Mouse (Mus musculus) heart, embryonic 14.5 days (tissue): ENCODE results near the gene Ttc27. TPM values are rescaled to one million over a fixed set of nuclear protein-coding genes. Genes with fewer than 3 reads are reported as not detected.

Experiments used
- ATAC-seq: fragments of 200-750 bp; cut with Nextera tagmentation; 2 replicates; pipeline ENCODE4 v1.8.0; 2017; ENCODE audit warnings: low read depth, moderate TSS enrichment; ENCODE audit not compliant: insufficient number of reproducible peaks, insufficient read depth, low FRiP score
- H3K27ac ChIP-seq, 2 experiments: fragments of 200-500 bp in 1 of 2; fragments of 300-500 bp in 1 of 2; sonication (generic) in 1 of 2; replicated peaks in 1 of 2; 2 replicates each; pipeline ENCODE4 v1.5.1; 2012 to 2014; ENCODE audit warnings: low read depth in 2 of 2, low read length in 2 of 2, control low read depth in 1 of 2, mild to moderate bottlenecking in 1 of 2, mixed read lengths in 1 of 2; ENCODE audit not compliant: control insufficient read depth in 1 of 2, insufficient read depth in 1 of 2
- H3K27me3 ChIP-seq: fragments of 300-500 bp; sonication (generic); 2 replicates; pipeline ENCODE4 v1.6.1; 2014; ENCODE audit warnings: mild to moderate bottlenecking, low read length, control low read depth; ENCODE audit not compliant: control insufficient read depth, insufficient read depth
- H3K36me3 ChIP-seq: fragments of 300-500 bp; sonication (generic); 2 replicates; pipeline ENCODE4 v1.6.1; 2014; ENCODE audit warnings: mild to moderate bottlenecking, control low read depth, low read length, mixed read lengths; ENCODE audit not compliant: control insufficient read depth, insufficient read depth
- H3K4me1 ChIP-seq, 2 experiments: fragments of 200-500 bp in 1 of 2; fragments of 300-500 bp in 1 of 2; sonication (generic) in 1 of 2; 2 replicates each; pipeline ENCODE4 v1.6.1; 2012 to 2014; ENCODE audit warnings: low read length in 2 of 2, control low read depth in 1 of 2, mixed read lengths in 1 of 2; ENCODE audit not compliant: control insufficient read depth in 2 of 2, insufficient read depth in 2 of 2
- H3K4me2 ChIP-seq: fragments of 300-500 bp; sonication (generic); 2 replicates; pipeline ENCODE4 v1.6.1; 2014; ENCODE audit warnings: mild to moderate bottlenecking, low read length
- H3K4me3 ChIP-seq, 2 experiments: fragments of 200-500 bp in 1 of 2; fragments of 300-500 bp in 1 of 2; sonication (generic) in 1 of 2; 2 replicates each; pipeline ENCODE4 v1.5.1; 2012 to 2014; ENCODE audit warnings: low read length in 2 of 2, mild to moderate bottlenecking in 2 of 2, control low read depth in 1 of 2, low read depth in 1 of 2, moderate library complexity in 1 of 2; ENCODE audit not compliant: control insufficient read depth in 1 of 2, insufficient read depth in 1 of 2
- H3K9ac ChIP-seq: fragments of 300-500 bp; sonication (generic); 2 replicates; pipeline ENCODE4 v1.6.1; 2014; ENCODE audit warnings: mild to moderate bottlenecking, low read length
- H3K9me3 ChIP-seq: fragments of 300-500 bp; sonication (generic); 2 replicates; pipeline ENCODE4 v1.6.1; 2016; ENCODE audit warnings: low read length, control low read depth; ENCODE audit not compliant: control insufficient read depth
- WGBS: fragments of 180-500 bp; shearing (Covaris S2); extraction: QIAGEN DNeasy Blood & Tissue Kit; methylation state at CpG from one replicate; pipeline ENCODE4 v1.1.7; 2014; 5-methylcytosine and 5-hydroxymethylcytosine counted together
- polyA plus RNA-seq: library from polyadenylated mRNA; unstranded; fragments of >200 nt; fragmentation: Nextera tagmentation; extraction: Ambion mirVana; gene quantifications from 2 replicates; pipeline ENCODE4 v1.2.1, GENCODE M21; 2014

Gene Ttc27
- polyA plus RNA-seq, 1 experiment from 2014 or later: 15.3 TPM

DNA sequence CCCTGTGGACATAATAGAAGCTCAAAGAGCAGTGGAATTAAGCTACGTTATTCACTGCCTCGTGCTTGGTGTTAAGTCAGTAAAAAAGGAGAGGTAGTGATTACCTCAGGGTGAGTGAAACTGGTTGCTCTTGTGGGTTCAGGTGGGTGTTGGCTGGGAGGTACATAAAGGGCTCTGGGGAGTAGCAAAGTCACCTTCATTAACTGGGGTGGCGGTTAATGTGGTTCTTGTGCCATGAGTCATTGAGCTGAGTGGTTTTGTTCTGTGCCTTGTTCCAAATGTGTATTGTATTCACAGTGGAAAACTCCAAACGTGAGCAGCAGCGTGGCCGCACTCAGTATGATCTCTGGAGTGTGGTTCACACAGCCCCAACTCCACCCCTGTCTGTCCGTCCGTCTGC lies 152.0 kb downstream of the Ttc27 start:
- Histone ChIP-seq H3K4me3 (no peak overlapping the region), H3K4me2 (no peak overlapping the region), H3K4me1 (peaks cover 54 to 69% of the 10 kb centered on the region in 2 experiments), H3K9ac (peak overlapping the region; percentile 14; the same call in 1 of the 2 replicates), H3K9me3 (no peaks in the 10 kb centered on the region), H3K27me3 (no peaks in the 10 kb centered on the region), H3K27ac (peak overlapping the region; percentile 80 to 95), H3K36me3 (no peaks in the 10 kb centered on the region)
- WGBS: 52% methylated on average over 8 of the region's 8 CpGs
- no peak for ATAC-seq

- Histone ChIP-seq H3K36me3 (no peaks in the 10 kb centered on the region), H3K27ac (peak overlapping the region; percentile 80 to 95), H3K9me3 (no peaks in the 10 kb centered on the region), H3K27me3 (no peaks in the 10 kb centered on the region), H3K4me2 (0 out of 2 replicates have a peak overlapping the region, but pooled peaks have one; percentile 21), H3K9ac (peak overlapping the region; percentile 1), H3K4me1 (peaks cover 56 to 75% of the 10 kb centered on the region in 2 experiments), H3K4me3 (no peak overlapping the region)
- ATAC-seq: peak; percentile 15; the same call in 1 of the 2 replicates
- 8% methylated on average over 14 of the region's 14 CpGs for WGBS
Observed at GRCm38 (mm10) chr17:74870177-74871160, 152.9 kb downstream of the Ttc27 start.

- H3K4me2 ChIP-seq: no peak overlapping the region
- no peak overlapping the region for H3K9ac ChIP-seq
- H3K36me3 ChIP-seq: no peaks in the 10 kb centered on the region
- ATAC-seq: no peak
- H3K27me3 ChIP-seq: no peaks in the 10 kb centered on the region
- 85% methylated on average over 9 of the region's 9 CpGs for WGBS
- no peak overlapping the region for H3K27ac ChIP-seq
- peaks cover 54 to 72% of the 10 kb centered on the region in 2 experiments for H3K4me1 ChIP-seq
- H3K4me3 ChIP-seq: no peak overlapping the region
- no peaks in the 10 kb centered on the region for H3K9me3 ChIP-seq
Observed at GRCm38 (mm10) chr17:74872567-74872966, 155.0 kb downstream of the Ttc27 start.

DNA sequence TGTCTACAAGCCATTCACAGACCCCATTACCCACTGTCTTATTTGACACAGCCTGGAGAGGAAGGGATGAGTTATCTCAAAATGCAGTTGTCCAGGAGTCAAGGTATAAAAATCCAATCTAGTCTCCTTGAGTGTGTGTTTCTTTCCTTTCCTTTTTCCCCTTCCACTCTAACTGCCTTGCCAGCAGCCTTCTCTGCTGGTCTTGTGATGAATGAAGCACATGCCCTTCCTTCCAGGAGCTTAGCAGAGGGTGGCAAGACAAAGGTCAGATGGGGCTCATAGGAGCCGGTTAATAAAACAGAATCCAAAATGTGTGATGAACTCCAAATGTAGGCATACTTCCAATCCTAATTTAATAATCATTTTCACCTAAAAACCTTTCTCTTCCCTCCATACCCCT lies 156.2 kb downstream of the Ttc27 start:
- Histone ChIP-seq H3K9me3 (no peaks in the 10 kb centered on the region), H3K36me3 (no peaks in the 10 kb centered on the region), H3K4me3 (no peak overlapping the region), H3K27ac (no peak overlapping the region), H3K9ac (no peak overlapping the region), H3K4me2 (no peak overlapping the region), H3K4me1 (peaks cover 43 to 61% of the 10 kb centered on the region in 2 experiments), H3K27me3 (no peaks in the 10 kb centered on the region)
- ATAC-seq: no peak
- 93% methylated on average over 1 of the region's 1 CpGs for WGBS

DNA sequence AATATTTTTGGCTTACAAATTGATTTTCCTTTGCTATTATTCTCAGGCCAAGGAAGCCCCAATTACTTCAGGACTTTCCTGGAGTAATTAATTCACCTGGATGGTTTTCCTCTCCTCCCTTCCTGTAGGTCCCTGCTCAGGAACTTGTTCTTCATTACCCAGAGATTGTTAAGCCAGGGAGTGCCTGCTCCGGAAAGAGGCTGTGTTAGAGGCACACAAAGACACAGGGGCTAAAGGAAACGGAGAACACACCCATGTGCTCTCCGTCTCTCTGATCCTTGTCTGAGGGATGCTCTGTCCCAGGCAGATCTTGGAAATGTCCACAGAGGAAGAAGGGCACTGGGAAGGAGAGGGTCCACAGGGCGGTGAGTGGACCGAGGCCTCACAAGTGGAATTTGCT lies 158.2 kb downstream of the Ttc27 start:
- 82% methylated on average over 5 of the region's 5 CpGs for WGBS
- H3K9me3 ChIP-seq: no peaks in the 10 kb centered on the region
- no peak overlapping the region for H3K9ac ChIP-seq
- peak overlapping the region in 1 of 2 experiments; percentile 94; a peak in 2 of 4 replicates for H3K27ac ChIP-seq
- H3K4me1 ChIP-seq: peaks cover 39 to 60% of the 10 kb centered on the region in 2 experiments
- no peak overlapping the region for H3K4me3 ChIP-seq
- H3K27me3 ChIP-seq: no peaks in the 10 kb centered on the region
- H3K36me3 ChIP-seq: no peaks in the 10 kb centered on the region
- no peak for ATAC-seq
- no peak overlapping the region for H3K4me2 ChIP-seq

DNA sequence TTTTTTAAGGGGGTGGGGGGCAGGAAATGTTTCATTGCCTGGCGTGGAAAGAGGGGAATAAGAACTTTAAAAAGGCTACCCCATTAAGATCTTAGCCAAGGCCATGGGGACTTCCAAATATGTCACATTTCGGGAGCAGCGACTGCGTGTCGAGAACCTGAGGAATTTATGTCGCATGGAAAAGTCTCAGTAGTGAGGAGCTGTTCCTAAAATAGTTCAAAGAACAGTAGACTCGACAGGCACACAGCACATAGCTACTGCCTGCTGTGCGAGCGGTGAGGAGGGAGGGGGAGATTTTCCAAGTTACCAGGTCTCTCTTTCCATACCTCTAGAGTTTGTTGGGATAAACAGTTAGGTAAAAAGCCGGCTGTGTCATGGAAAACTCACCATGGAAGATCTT lies 159.4 kb downstream of the Ttc27 start:
- no peaks in the 10 kb centered on the region for H3K9me3 ChIP-seq
- H3K36me3 ChIP-seq: no peaks in the 10 kb centered on the region
- ATAC-seq: peak; percentile 55; the same call in 1 of the 2 replicates
- 18% methylated on average over 10 of the region's 10 CpGs for WGBS
- peaks cover 35 to 61% of the 10 kb centered on the region in 2 experiments for H3K4me1 ChIP-seq
- peak overlapping the region; percentile 94 to 96 for H3K27ac ChIP-seq
- H3K27me3 ChIP-seq: no peaks in the 10 kb centered on the region
- H3K9ac ChIP-seq: 0 out of 2 replicates have a peak overlapping the region, but pooled peaks have one; percentile 47
- no peak overlapping the region for H3K4me3 ChIP-seq
- peak overlapping the region; percentile 32 for H3K4me2 ChIP-seq

- H3K36me3 ChIP-seq: no peaks in the 10 kb centered on the region
- peak; percentile 45 for ATAC-seq
- peak overlapping the region; percentile 41; the same call in 1 of the 2 replicates for H3K9ac ChIP-seq
- H3K4me1 ChIP-seq: peaks cover 33 to 59% of the 10 kb centered on the region in 2 experiments
- H3K9me3 ChIP-seq: no peaks in the 10 kb centered on the region
- no peaks in the 10 kb centered on the region for H3K27me3 ChIP-seq
- 13% methylated on average over 7 of the region's 7 CpGs for WGBS
- peak overlapping the region; percentile 9 for H3K4me2 ChIP-seq
- H3K4me3 ChIP-seq: no peak overlapping the region
- peak overlapping the region; percentile 90 to 94 for H3K27ac ChIP-seq
Observed at GRCm38 (mm10) chr17:74879768-74880167, 162.2 kb downstream of the Ttc27 start.
